Mouse (Mus musculus) c-Kit-negative CD71-positive TER-119-positive erythroid progenitor cells, embryonic 14.5 days (primary cell): ENCODE measurements around the gene Dagla.

Source experiments
- DNase-seq: peaks from one replicate; pipeline ENCODE4 v3.0.0-alpha.2; 2013; ENCODE audit warnings: low read depth, low spot score

Gene Dagla

DNA sequence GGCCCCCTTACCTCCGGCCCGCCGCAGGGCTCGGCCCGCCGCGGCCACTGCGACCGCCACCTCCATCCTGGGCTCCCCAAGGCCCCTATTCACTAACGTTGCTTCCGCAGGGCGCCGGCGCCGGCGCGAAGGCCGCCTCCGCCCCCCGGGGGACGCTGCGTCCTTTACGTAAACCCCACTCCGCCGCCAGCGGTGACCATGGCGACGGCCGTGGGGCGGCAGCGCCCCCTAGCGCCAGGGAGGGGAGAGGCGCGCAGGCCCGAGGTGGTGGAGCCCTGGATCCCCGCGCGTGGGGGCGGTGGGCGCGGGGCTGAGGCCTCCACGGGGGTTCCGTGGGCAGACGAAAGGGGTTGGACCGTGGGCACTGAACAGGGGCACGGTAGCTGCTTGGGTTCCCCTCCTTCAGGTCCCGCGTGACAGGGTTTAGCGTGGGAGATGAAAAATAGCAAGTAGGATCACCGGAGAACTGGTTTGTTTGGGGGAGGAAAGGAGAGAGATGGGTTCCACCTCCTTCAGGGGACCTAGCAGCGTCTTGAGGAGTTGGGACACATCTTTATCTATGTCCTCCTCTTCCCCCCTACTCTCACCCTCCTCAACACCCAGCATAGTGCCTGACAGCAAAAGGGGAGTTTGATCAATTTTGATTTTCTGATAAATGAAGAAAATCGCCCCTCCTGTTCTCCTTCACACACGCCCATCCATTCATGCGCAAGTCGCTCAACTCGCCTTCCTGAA lies at the start of gene Dagla:
Dagla (minus strand) TSS at position 68 of the 735 bp plus-strand sequence.
- no peak for DNase-seq

DNA sequence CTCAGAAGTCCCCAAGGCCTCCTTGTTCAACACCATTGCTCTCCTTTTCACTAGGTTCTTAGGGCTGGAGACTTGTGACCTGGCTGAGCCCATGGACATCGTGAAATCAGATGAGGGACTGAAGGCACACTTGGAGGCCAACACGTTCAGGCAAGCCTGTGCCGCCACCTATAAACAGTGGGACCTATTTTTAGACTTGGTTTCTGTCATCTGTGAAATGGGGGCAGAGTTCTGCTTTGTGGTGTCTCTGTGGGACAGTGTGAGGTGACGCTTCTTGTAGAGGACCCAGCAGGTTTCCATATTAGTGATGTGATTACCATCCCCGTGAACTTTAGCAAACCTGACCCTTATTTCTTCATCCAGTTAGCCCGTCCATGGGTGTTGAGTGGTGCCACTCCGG lies 47.5 kb upstream of the Dagla start:
- DNase-seq: no peak

DNA sequence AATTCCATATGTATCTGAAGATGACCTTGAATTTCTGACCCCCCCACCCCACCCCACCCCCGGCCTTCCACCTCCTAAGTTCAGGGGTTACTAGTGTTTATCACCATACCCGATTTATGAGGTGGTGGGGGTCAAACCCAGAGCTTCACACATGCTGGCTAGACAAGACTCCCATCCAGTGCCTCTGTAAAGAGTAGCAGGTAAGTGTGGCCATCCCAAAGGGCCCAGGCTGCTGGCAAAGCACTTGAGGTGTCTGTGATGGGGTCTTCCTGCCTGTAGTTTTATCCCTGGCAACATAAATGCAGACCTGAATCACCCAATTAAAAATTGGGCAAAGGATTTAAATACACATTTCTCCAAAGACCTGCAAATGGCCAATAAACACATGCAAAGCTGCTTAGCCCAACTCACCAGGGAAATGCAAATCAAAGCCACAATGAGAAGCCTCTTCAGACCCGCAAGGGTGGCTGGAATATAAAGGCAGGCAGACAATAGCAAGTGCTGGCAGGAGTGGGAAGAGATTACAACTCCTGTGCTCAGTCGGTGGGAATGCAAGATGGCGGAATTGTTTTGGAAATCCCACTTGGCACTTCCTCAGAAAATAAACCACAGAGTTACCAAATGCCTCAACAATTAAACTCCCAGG lies 43.1 kb upstream of the Dagla start:
- no peak for DNase-seq

DNA sequence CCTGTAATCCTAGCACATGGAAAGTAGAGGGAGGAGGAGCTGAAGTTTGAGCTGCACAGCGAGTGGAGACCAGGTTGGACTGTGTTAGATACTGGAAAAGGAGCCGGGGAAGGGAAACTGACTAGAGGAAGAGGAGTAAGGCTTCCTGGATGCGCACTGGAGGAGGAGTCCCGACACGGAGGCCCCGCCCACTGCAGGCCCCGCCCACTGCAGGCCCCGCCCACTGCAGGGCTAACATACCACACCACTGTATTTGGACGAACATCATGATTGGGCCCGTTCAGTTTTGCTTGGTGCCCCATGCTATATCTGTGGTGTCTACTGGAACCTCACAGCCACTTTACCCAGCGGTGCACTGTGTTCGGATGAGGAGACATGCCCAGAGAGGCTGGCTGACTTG lies 41.0 kb upstream of the Dagla start:
- DNase-seq: no peak

DNA sequence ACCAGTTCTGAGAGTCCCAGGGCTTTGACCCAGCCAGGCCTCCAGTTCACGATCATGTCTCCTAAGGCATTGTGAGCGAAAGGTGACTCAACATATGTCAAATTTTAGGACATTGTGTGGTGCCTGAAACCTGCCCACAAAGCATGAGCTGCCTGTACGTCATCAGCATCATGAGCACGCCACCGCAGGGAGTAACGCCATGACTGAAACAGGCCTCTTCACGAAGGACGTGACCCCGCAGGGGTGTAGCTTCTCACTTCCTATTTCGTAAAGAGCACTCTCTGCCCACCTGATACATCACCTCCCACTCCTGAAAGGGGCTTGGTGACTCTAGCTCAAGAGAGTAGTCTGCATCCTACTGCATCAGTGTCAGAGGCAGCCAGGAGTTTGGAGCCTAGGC lies 39.2 kb upstream of the Dagla start:
- DNase-seq: no peak

DNA sequence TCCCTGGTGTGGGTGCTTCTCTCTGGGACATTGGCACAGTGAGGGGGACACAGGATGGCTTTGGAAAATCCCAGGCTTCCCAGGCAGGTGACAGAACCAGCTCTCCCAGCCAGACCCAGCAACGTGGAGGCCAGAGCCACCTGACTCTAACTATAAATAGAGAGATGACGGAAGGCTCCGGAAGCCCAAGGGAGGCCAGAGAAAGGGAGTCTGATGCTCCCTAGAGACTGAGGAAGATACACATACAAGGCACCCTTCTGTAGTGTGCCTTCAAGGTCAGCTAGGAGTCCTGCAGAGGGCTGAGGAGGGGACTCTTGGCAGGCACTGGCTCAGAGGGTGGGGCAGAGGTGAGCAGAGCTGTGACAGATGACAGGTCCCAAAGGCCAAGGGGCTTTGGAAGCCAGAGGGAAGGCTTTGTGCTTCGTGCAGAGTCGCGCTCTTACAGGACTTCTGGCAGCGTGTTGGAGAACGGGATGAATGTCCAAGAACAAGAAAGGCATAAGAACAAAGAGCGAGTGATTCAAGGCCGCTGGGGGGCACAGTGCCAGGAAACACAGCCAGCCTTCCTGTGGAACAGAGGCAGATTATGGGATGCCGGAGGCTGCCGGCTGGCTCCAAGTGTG lies 37.3 kb upstream of the Dagla start:
- DNase-seq: no peak

DNA sequence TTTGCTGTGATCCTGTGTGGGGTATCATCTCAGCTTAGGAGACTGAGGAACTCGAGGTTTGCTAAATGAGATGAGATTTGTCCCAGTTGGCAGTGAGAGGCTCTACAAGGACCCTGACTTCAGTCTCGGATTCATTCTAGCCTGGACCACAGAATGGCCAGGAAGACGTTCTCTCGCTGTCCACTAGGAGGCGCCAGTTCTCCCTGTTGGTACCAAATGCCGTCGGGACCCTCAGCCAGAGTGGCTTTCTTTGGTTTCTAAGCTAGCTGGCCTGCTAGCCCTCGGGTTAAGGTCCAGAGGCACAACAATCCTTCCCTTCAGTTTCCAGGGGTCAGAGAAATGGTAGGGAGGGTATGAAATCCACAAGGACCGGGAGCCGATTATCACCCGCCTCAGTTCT lies 36.5 kb upstream of the Dagla start:
- DNase-seq: no peak

DNA sequence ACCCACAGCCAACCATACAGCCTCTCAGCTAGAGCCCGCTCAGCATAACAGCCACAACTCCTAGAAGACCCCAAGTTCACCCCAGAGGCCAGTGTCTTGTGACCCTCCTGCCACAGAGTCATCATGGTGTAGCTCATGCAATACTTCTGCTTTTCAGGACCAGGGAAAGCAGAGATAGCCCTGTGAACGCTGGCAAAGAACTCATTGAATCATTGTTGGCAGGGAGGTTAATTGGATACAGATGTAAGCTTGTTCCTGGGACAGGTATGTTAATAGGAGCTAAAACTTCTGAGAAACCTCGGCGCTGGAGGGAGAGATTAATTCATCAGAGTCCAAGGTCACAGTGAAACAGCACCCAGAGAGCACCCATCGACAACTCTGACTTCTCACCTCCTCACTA lies 36.0 kb upstream of the Dagla start:
- no peak for DNase-seq

DNA sequence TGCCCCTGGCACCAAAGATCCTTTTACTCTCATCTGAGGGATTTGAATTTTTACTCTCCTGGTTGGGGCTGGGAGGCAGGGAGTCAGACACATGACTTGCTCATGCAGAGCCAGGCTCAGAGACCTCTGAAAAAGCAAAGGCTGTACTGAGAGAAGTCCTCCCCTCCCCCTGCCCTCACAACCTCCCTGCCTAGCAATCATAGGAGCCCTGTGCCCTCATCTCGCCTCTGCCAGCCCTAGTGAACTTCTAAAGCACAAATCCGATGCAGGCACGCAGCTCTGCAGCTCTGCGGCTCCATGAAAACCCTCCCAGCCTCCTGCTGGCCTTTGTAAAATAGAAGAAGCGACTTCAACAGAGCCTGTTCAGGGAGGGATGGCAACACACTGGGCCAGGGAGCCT lies 34.6 kb upstream of the Dagla start:
- DNase-seq: no peak

DNA sequence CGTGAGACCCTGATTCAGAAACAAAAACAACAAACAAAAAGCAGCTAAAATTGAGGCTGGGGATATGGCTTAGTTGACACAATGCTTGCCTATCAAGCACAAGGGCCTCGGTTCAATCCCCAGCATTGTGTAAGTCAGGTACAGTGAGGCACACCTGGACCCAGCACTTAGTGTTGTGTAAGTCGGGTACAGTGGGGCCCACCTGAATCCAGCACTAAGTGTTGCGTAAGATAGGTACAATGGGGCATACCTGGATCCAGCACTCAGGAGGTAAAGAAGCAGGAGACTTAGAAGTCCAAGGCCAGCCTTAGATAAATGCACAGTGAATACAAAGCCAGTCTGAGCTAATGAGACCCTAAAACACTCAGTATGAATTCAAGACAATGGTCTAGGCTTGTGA lies 34.0 kb upstream of the Dagla start:
- no peak for DNase-seq

DNA sequence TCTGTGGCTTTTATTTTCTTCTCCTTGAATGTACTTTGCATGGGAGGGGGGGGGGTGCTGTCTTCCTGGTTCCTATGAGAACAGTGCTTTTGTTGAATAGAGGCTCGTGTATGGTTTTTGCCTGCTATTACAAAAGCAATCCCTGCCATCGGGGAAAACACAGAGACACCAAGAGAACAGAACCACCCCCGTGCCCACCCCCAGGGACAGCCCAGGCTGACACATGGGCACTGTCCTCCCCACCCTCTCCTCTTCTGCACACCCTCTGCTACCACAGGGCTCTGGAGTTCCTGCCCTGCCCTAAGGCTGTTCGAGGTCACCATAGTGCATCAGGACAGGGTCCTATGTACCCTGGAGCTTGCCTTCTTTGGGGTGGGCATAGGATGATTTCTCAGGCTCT lies 29.8 kb upstream of the Dagla start:
- DNase-seq: no peak

DNA sequence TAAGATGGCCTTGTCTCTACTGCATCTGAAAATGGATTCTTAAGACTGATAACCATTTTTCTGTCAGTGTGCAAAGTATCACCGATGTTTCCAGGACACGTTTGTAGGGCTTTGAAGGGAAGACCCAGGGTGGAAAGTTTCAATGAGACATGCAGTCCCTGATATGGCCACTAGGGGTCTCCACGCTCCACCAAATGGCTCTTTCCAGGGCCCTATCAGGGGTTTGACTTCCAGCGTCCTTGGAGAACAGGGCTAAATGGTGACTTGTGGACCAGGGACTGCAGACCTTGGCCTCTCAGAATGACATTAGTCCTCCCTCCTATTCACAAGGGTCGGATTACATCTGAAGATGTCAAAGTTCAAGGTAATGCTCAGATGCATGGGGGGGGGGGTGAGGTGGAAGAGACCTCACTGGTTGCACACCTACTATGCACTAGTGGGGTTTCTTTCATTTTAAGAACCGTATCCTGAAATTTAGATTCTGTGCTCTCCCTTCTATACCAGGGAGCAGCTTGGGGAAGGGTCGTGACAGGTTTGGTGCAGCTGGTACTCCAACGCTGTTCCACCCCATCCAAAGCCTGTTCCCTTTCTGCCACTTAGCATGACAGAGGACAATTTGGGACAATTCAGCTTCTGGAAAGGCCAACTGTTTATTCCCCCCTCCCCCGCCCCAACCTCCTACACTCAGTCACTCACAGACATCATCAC lies 29.0 kb upstream of the Dagla start:
- peak; percentile 30 for DNase-seq

DNA sequence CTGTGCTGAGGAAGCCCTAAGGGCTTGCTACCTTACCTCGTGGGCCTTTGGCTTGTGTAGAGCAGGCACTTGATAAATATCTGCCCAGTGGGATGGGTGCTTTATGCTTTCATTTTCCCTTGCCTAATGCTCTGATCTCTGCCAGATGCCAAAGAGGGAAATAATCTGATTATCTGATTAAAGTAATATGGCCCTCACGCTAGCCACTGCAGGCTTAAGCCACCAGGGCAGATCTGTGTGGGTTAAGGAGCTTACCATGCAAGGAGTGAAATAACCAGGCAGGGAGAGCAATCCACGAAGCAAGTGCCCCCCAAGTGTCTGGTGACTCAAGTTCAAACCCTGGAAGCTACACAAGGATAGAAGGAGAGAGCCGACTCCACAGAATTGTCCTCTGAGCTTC lies 27.0 kb upstream of the Dagla start:
- no peak for DNase-seq

DNA sequence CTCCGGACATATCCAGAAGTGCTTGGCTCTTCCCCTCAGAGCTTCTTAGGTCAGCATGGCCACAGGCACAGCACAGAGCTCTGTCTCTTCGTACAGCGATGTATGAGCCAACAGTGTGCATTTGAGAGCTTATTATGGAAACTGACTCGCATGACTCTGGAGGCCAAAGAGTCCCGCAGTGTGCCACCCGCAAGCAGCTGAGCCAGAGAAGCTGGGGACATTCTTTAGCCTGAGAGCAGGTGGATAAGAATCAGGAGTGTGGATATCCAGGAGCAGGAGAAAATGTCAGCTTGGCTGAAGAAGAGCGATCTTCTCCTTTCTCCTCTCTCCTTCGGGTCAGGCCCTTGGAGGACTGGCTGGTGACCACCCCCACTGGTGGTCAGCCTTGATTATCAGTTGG lies 24.4 kb upstream of the Dagla start:
- no peak for DNase-seq

DNA sequence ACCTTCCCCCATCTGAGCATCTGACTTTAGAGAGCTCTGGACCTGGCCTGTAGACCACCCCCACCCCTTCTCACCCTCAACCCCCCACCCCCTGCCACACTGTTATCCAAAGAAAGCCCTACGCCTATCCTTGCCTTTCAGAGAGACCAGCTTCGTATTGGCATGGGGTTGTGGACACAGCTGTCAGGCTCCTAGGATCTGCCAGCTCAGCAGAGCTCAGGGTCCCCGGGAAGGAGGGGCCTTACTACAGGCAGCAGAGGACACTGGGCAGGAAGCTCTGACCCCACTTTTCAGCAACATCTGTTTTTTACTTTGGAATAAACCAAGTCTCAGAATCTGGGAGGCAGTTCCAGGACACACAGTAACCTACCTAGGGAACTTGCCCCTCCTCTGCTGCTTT lies 21.9 kb upstream of the Dagla start:
- DNase-seq: no peak

DNA sequence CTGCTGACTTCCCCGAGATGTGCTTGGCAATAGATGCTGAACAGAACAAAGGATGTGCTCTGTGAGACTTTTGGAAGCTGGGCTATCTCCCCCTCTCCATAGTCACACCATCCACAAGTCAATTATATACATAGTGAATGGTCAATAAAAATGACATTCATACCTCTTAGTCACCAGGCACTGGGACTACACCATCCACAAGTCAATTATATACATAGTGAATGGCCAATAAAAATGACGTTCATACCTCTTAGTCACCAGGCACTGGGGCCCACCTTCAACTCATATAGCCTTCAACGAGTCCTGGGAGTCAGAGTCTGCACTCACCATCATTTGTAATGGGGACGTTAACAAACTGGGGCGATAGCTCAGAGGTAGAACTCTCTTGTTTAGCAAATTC lies 19.2 kb upstream of the Dagla start:
- no peak for DNase-seq

DNA sequence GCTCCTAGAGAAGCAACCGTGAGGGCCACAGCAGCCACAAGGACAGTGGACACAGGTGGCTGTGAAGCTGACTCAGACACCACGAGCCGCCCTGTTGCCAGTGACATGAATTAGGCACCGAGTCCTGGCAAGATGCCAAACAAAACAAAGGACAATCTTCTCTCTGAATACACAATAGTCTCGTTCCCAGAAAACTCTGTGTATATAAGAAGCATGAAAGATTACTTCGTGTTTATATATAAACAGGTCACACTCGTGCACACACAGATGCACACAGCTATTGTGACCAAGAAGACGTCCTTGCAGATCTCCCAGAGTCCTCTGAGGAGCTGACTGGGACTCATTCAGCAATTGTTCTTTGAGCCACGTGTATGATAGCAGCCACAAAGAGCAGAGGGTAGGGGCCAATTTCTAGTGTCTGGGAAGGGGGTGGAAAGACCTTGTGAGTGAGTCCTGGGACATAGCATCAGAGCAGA lies 18.7 kb upstream of the Dagla start:
- no peak for DNase-seq

DNA sequence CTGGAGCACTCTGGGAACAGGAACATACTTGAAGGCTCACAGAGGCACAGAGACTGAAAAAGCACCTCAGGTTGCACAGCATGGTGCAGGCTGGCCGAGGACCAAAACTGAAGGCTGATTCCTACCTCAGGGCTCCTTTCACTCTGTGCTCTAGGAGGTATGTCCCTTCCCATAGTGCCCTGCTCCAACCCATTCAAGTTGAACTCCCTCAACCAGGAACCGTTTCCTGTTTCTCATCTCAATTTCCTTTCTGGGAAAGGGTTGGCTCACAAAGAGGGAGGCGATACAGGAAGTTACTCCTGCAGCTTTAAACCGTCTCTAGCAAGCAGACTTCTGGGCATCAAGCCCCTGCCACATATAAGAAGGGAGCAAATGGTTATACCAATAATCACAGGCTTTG lies 13.1 kb upstream of the Dagla start:
- DNase-seq: no peak

DNA sequence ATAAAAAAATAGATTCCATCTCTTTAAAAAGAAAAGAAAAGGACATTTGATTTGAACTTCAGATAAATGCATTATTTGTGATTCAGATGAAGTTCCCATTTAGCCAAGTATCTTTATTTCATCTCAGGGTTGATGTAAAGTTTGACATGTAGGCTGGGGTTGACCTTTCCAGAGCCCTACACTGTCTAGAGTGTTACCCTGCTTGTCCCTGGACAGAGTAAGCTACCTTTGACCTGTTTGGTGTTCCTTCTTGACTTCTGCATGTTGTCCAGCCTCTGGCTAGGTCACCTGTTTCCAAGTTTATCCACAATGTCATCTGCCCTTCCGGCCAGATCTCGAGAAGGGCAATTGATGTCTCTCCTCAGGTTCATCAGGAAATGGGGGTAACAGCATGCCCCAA lies 12.7 kb upstream of the Dagla start:
- DNase-seq: no peak

DNA sequence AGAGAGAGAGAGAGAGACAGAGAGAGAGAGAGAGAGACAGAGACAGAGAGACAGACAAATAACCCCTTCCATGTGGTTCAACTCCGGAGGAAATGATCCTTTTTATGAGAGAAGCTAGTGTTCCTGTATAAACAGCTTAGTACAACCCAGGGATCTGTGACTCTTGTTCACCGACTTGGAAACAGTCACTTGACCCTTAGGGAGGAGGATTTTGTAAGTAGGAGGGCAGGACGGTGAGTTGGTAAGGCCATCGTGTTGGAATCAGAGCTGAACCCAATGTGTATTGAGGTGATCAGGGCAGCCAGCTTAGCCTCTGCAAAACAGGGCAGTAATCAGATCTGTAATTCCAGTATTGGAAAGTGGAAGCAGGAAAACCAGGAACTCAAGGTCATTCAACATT lies 12.3 kb upstream of the Dagla start:
- DNase-seq: no peak

DNA sequence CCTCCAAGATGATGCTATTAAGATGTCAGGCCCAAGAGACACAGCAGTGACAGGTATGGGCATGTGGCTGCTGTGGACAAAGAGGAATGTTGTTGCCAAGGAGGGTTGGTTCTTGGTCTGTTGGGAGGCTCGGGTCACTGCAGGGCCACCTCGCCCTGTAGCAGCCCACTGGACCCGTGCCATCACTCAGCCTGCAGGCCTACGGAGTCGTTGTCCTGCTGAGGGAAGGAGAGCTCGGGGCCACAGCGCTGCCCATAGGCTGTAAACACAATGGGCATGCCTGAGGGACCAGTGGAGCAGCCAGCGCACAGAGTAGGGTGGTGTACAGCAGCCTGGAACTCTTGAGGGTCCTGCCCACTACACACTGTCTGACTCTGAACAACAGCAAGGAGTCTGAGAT lies 7.4 kb upstream of the Dagla start:
- DNase-seq: no peak

DNA sequence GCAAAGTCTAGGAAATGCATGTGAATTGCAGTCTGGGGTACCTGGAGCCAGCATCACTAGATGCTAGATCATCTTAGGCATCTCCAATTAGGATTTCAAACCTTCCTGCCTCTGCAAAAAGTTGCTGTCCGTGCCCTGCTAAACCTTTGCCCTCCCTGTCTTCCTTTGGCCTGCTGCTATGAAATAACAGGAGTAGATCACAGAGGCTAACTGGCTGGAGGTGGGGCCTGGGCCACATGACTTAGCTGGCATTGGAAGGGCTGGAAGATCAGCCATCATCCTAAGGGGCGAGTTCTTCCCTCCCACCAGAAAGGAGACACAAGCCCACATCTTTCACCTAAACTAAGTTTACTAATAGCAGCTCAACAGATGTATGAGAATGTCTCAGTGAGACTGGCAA lies 4.3 kb upstream of the Dagla start:
- DNase-seq: no peak

DNA sequence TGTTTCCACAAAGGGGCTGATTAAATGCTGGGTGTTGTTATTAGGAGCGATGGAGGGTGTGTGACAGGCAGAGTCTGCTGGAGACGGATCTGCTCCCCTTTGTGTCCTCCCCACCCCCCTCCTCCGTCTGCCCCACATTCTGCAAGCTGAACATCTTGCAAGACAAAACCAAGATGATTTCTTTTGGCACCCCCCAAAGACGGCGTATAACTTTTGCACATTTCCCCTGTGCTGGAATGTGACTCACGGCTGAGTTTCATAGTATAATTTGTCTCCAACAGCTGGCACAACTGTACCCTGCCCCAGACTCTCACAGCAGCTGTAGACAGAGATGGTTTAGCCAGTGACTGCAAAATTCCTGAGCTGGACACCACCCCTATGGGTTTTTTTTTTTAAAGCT lies 3.3 kb upstream of the Dagla start:
- DNase-seq: no peak
